Mouse (Mus musculus) C2C12 (cell line): ENCODE results near the gene Lin52.

Experiments used
- CTCF ChIP-seq: IDR thresholded peaks from one replicate; pipeline ENCODE4 v1.5.1; 2011; ENCODE audit not compliant: control insufficient read depth, insufficient read depth, insufficient read length
- MYOD1 ChIP-seq: IDR thresholded peaks from one replicate; pipeline ENCODE4 v1.6.1; 2011; ENCODE audit warnings: low read depth; ENCODE audit not compliant: control insufficient read depth, insufficient read length
- MYOG ChIP-seq: IDR thresholded peaks from one replicate; pipeline ENCODE4 v1.6.1; 2011; ENCODE audit not compliant: control insufficient read depth, insufficient read length; ENCODE audit errors: extremely low read depth

- TF ChIP-seq CTCF, result no peak
- TF ChIP-seq MYOG, result no peak
- no peak for TF ChIP-seq MYOD1
Measured at GRCm38 (mm10) chr12:84548251-84548650, 97.0 kb downstream of the Lin52 start.
